Mouse (Mus musculus): ENCODE data around the gene Gins2. TPM values are rescaled to one million over a fixed set of nuclear protein-coding genes. Genes with fewer than 3 reads are reported as not detected.

Gins2 gene
- total and polyA plus RNA-seq, 3 experiments = 11.3 to 83.4 (median 43.9) TPM

DNA sequence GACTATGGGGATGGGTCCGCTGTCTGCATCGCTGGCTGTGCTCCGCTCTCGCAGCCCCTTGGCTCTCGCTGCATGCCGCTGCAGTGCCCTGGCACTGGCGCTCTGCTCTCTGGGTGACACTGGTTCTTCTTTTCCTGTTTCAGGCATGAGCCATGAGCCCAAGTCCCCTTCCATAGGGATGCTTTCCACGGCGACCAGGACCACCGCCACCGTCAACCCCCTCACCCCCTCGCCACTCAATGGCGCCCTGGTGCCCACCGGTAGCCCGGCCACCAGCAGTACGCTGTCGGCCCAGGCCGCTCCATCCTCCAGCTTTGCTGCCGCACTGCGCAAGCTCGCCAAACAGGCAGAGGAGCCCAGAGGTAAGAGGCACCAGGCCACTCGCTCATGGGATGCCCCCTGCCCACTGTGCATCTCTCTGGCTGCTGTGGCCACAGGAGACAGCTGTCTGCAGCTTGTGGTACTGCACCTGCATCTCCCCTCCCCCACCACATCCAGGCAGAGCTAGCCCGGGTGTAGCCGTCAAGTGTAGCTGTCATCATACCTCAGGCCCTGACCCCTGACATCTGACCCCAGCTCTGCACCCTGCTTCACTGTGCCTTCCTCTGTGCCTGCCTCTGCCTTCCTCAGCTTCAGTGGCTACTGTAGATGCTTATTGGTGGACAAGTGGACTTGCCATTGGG lies 35.5 kb downstream of the Gins2 start:
- TF ChIP-seq GATA1 (IDR thresholded peaks at IDR 0.05; ENCODE audit: borderline replicate concordance, low read length) (no peak), POLR2AphosphoS5 (IDR thresholded peaks at IDR 0.05; ENCODE audit: insufficient replicate concordance, low read depth, low read length) (no peak), CTCF (IDR thresholded peaks at IDR 0.05; ENCODE audit: low read depth, low read length) (no peak), GATA2 (IDR thresholded peaks at IDR 0.05; ENCODE audit: borderline replicate concordance, low read depth, low read length) (no peak), TAL1 (conservative IDR thresholded peaks at IDR 0.05; ENCODE audit: low read depth, low read length) (no peak)
- no peak overlapping the region for H3K4me3 ChIP-seq (ENCODE audit: low read depth, low read length)
- DNase-seq (ENCODE audit: low spot score) (no peak), ATAC-seq (ENCODE audit: extremely low read depth, insufficient number of reproducible peaks, low FRiP score, poor library complexity, severe bottlenecking) (no peak)
- no peaks in the 10 kb centered on the region for H3K9me3 ChIP-seq (replicated peaks)
- H3K4me1 ChIP-seq (ENCODE audit: insufficient read depth, low read depth, low read length) = peaks cover 41% of the 10 kb centered on the region
- H3K36me3 ChIP-seq (replicated peaks) = peaks cover 98% of the 10 kb centered on the region
- peaks cover 4% of the 10 kb centered on the region; the same call in 1 of the 2 replicates for H3K27me3 ChIP-seq (ENCODE audit: insufficient read depth, low read length)

DNA sequence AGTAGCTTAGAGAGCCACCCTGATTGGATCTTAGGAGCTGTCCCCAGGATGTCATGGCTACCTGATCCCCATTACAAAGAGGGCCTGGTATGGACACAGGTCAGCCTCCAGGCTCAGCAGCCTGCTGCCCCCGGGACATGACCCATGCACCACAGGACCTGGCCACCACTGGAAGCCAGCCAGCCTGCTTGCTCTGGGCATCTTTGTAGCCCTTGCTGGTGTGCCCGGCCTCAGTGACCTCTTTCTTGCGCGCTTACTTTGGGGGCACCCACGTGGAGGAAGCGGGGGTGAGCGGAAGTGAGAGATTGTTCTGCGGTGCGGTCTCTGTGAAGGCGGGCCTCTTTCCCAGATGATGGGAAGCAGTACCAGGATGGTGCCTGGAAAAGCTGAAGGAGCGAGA lies 36.6 kb downstream of the Gins2 start:
- ATAC-seq (ENCODE audit: extremely low read depth, insufficient number of reproducible peaks, low FRiP score, poor library complexity, severe bottlenecking) (no peak), DNase-seq (ENCODE audit: low spot score) (no peak)
- peaks cover 98% of the 10 kb centered on the region for H3K36me3 ChIP-seq (replicated peaks)

DNA sequence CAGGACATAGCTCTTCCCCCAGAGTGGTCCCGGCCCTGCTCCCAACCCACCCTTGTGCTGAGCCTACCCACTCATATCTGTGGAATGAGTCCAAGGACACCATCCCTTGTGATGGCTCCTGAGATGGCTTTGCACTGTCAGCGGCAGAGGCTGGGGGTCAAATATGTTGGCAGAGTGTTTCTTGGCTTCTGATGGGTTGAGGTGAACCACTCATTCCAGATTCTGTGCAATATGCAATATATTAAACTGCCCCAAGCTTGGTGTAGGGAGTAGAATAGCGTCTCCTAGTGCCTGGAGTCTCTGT lies 37.5 kb downstream of the Gins2 start:
- TF ChIP-seq TAL1 (conservative IDR thresholded peaks at IDR 0.05; ENCODE audit: low read depth, low read length) = no peak
- TF ChIP-seq POLR2AphosphoS5 (IDR thresholded peaks at IDR 0.05; ENCODE audit: insufficient replicate concordance, low read depth, low read length) = no peak
- no peak for TF ChIP-seq CTCF (IDR thresholded peaks at IDR 0.05; ENCODE audit: low read depth, low read length)
- no peak for TF ChIP-seq GATA1 (IDR thresholded peaks at IDR 0.05; ENCODE audit: borderline replicate concordance, low read length)
- no peak for TF ChIP-seq GATA2 (IDR thresholded peaks at IDR 0.05; ENCODE audit: borderline replicate concordance, low read depth, low read length)

More for the DNA sequence above, 36.6 kb downstream of the Gins2 start:
- Histone ChIP-seq H3K4me1 (ENCODE audit: insufficient read depth, low read depth, low read length) (peaks cover 34% of the 10 kb centered on the region), H3K4me3 (ENCODE audit: low read depth, low read length) (no peak overlapping the region), H3K9me3 (replicated peaks) (no peaks in the 10 kb centered on the region), H3K27me3 (ENCODE audit: insufficient read depth, low read length) (peaks cover 4% of the 10 kb centered on the region; the same call in 1 of the 2 replicates)
- TF ChIP-seq CTCF (IDR thresholded peaks at IDR 0.05; ENCODE audit: low read depth, low read length) (no peak), GATA1 (IDR thresholded peaks at IDR 0.05; ENCODE audit: borderline replicate concordance, low read length) (no peak), POLR2AphosphoS5 (IDR thresholded peaks at IDR 0.05; ENCODE audit: insufficient replicate concordance, low read depth, low read length) (no peak), GATA2 (IDR thresholded peaks at IDR 0.05; ENCODE audit: borderline replicate concordance, low read depth, low read length) (no peak), TAL1 (conservative IDR thresholded peaks at IDR 0.05; ENCODE audit: low read depth, low read length) (no peak)

DNA sequence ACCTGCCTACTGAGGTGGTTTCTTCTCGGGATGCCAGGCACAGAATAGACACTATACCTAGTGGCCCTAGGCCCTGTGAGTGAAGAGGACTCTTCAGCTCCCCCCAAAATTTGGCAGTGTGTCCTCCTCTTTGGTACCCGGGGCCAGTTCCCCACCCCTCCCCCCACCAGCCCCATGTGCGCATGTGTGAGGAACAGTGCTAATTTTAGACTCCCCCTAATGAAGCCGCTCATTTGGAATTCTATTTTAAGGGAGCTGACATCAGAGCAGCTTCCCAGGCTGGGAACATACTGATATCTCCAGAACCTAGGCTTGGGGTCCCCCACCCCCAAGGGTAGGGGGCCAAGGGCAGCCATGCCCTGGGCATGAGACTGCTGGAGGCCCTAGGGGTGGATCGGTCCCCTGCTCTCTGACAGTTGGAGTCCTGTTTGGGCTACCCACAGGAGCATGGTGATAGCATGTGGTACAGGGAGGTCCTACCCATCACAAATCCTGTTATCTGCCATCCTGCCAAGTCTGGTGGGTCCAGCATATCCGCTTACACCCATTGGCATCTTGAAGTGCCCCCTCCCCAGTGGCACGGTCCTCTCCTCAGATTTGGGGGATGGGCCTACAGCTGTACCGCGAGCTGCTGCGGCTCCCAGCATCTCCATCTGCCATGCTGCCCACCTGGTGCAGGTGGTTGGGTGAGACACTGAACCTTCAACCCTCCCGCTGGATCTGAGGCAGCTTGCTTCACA lies 38.0 kb downstream of the Gins2 start:
- DNase-seq (ENCODE audit: low spot score) = no peak
- Histone ChIP-seq H3K27me3 (ENCODE audit: insufficient read depth, low read length) (peaks cover 5% of the 10 kb centered on the region; the same call in 1 of the 2 replicates), H3K4me3 (ENCODE audit: low read depth, low read length) (no peak overlapping the region), H3K36me3 (replicated peaks) (peaks cover 98% of the 10 kb centered on the region), H3K4me1 (ENCODE audit: insufficient read depth, low read depth, low read length) (peaks cover 21% of the 10 kb centered on the region), H3K9me3 (replicated peaks) (no peaks in the 10 kb centered on the region)
- TF ChIP-seq POLR2AphosphoS5 (IDR thresholded peaks at IDR 0.05; ENCODE audit: insufficient replicate concordance, low read depth, low read length) (no peak), TAL1 (conservative IDR thresholded peaks at IDR 0.05; ENCODE audit: low read depth, low read length) (no peak), GATA1 (IDR thresholded peaks at IDR 0.05; ENCODE audit: borderline replicate concordance, low read length) (no peak), CTCF (IDR thresholded peaks at IDR 0.05; ENCODE audit: low read depth, low read length) (no peak), GATA2 (IDR thresholded peaks at IDR 0.05; ENCODE audit: borderline replicate concordance, low read depth, low read length) (no peak)
- no peak for ATAC-seq (ENCODE audit: extremely low read depth, insufficient number of reproducible peaks, low FRiP score, poor library complexity, severe bottlenecking)

More for the DNA sequence above, 37.5 kb downstream of the Gins2 start:
- no peak overlapping the region for H3K4me3 ChIP-seq (ENCODE audit: low read depth, low read length)
- H3K9me3 ChIP-seq (replicated peaks) = no peaks in the 10 kb centered on the region
- H3K4me1 ChIP-seq (ENCODE audit: insufficient read depth, low read depth, low read length) = peaks cover 25% of the 10 kb centered on the region
- no peak for ATAC-seq (ENCODE audit: extremely low read depth, insufficient number of reproducible peaks, low FRiP score, poor library complexity, severe bottlenecking)
- H3K36me3 ChIP-seq (replicated peaks) = peaks cover 98% of the 10 kb centered on the region
- no peak for DNase-seq (ENCODE audit: low spot score)
- peaks cover 4% of the 10 kb centered on the region; the same call in 1 of the 2 replicates for H3K27me3 ChIP-seq (ENCODE audit: insufficient read depth, low read length)

DNA sequence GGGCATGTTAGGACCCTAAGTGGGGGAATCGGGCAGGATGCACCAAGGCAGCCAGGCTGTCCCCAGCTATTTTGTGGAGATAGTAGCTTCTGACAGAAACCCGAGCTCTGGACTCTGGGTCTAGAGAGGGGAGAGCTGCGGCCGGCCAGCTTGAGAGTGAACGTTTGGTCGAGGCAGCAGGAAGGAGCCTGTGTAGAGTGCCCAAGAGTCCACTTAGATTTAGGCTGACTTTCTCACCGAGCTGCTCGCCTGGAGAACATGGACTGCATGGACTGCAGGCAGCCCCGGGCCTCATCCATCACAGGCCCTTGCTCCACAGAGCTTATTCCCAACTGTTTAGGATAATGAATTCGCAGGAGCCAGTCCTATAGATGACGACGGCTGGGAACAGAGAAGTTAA lies 38.7 kb downstream of the Gins2 start:
- no peaks in the 10 kb centered on the region for H3K9me3 ChIP-seq (replicated peaks)
- no peak overlapping the region for H3K4me3 ChIP-seq (ENCODE audit: low read depth, low read length)
- H3K27me3 ChIP-seq (ENCODE audit: insufficient read depth, low read length) = peaks cover 11% of the 10 kb centered on the region; the same call in 1 of the 2 replicates
- peaks cover 98% of the 10 kb centered on the region for H3K36me3 ChIP-seq (replicated peaks)
- DNase-seq (ENCODE audit: low spot score) = no peak
- ATAC-seq (ENCODE audit: extremely low read depth, insufficient number of reproducible peaks, low FRiP score, poor library complexity, severe bottlenecking) = no peak
- no peak for TF ChIP-seq GATA1 (IDR thresholded peaks at IDR 0.05; ENCODE audit: borderline replicate concordance, low read length)
- no peak for TF ChIP-seq TAL1 (conservative IDR thresholded peaks at IDR 0.05; ENCODE audit: low read depth, low read length)
- no peak for TF ChIP-seq CTCF (IDR thresholded peaks at IDR 0.05; ENCODE audit: low read depth, low read length)
- TF ChIP-seq POLR2AphosphoS5 (IDR thresholded peaks at IDR 0.05; ENCODE audit: insufficient replicate concordance, low read depth, low read length) = no peak
- no peak for TF ChIP-seq GATA2 (IDR thresholded peaks at IDR 0.05; ENCODE audit: borderline replicate concordance, low read depth, low read length)
- H3K4me1 ChIP-seq (ENCODE audit: insufficient read depth, low read depth, low read length) = peaks cover 18% of the 10 kb centered on the region

DNA sequence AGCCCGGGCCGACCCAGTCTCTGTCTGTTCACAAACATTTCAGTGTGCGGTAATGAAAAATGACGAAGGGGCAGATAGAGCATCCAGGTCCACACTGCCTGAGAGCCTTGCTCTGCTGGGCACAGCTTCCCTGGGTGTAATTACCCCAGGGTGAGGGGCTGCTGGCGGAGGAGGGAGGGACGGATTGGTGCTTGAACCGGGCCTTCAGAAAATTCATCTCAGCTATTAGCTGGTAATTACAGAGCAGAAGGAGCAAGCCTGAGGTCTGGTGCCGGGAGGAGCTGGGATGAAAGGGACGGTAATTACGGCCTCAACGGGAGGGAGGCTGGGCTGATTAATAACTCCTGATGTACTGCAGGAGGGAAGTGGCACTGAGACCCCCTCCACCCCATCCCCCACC lies 39.2 kb downstream of the Gins2 start:
- no peak for DNase-seq (ENCODE audit: low spot score)
- Histone ChIP-seq H3K4me1 (ENCODE audit: insufficient read depth, low read depth, low read length) (peaks cover 16% of the 10 kb centered on the region), H3K36me3 (replicated peaks) (peaks cover 97% of the 10 kb centered on the region), H3K4me3 (ENCODE audit: low read depth, low read length) (no peak overlapping the region), H3K27me3 (ENCODE audit: insufficient read depth, low read length) (peaks cover 11% of the 10 kb centered on the region; the same call in 1 of the 2 replicates), H3K9me3 (replicated peaks) (no peaks in the 10 kb centered on the region)
- TF ChIP-seq GATA2 (IDR thresholded peaks at IDR 0.05; ENCODE audit: borderline replicate concordance, low read depth, low read length) (no peak), CTCF (IDR thresholded peaks at IDR 0.05; ENCODE audit: low read depth, low read length) (no peak), POLR2AphosphoS5 (IDR thresholded peaks at IDR 0.05; ENCODE audit: insufficient replicate concordance, low read depth, low read length) (no peak), GATA1 (IDR thresholded peaks at IDR 0.05; ENCODE audit: borderline replicate concordance, low read length) (no peak), TAL1 (conservative IDR thresholded peaks at IDR 0.05; ENCODE audit: low read depth, low read length) (no peak)
- ATAC-seq (ENCODE audit: extremely low read depth, insufficient number of reproducible peaks, low FRiP score, poor library complexity, severe bottlenecking) = no peak
